Mouse (Mus musculus) T-helper 17 cell (primary cell): ENCODE data around the gene Fntb.

Experiments
- in situ Hi-C, 2 experiments: fragments of 300-600 bp; cut with MboI, MseI; formaldehyde crosslinking; loops; 1 replicate in 1 of 2; 2 replicates in 1 of 2; pipeline ENCODE4 v1.15.1; 2025; ENCODE audit warnings: high pct_unique_total_duplicates in 2 of 2

Gene Fntb

DNA sequence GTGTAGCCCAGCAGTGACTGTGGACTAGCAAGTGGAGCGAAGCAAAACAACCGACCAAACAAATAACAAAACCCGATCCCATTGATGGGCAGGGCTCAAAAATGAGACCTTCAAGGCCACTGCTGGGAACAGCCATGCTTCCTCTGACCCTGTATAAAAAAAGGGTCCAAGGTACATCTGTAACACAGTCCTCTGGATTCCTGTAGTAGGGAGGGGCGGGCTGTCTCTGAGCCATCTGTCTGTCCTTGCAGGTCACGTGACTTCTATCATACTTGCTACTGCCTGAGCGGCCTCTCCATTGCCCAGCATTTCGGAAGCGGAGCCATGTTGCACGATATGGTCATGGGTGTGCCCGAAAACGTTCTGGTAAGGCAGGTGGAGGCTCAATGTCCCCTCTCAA lies 150.8 kb downstream of the Fntb start:
- in situ Hi-C loops = no loop called here

DNA sequence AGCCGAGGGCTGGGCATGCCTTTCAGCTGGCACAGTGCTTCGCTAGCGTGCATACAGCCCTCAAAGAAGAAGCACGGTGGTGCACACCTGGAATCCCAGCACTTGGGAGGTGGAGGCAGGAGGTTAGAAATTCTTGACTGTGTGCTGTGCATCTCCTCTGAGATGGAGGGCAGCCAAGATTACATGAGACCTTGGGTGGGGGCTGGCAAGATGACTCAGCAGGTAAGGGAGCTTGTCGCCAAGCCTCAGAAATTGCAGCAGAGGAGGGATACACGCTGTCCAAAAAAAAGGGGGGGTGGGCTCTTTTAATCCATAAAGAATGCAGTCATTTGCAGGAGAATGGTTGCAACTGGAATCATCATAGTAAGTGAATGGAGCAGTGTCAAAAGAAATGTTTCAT lies 152.7 kb downstream of the Fntb start:
- in situ Hi-C loops = no loop called here

DNA sequence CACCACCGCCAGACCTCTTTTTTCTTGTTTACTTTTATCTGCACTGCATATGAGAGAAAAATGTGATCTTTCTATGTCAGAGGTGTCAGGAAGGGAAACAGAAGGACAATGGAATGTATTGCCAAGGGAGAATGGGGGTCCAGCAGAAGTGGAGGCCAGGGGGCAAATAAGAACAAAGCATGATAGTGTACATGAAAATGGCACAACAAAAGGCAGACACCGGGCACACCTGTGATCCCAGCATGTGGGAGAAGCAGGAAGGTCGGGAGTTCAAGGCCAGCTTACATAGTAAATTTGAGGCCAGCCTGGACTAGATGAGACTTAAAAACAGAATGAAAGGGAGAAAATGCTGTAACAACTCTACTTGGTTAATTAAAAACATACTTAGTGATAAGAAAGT lies 153.5 kb downstream of the Fntb start:
- in situ Hi-C loops = no loop called here

DNA sequence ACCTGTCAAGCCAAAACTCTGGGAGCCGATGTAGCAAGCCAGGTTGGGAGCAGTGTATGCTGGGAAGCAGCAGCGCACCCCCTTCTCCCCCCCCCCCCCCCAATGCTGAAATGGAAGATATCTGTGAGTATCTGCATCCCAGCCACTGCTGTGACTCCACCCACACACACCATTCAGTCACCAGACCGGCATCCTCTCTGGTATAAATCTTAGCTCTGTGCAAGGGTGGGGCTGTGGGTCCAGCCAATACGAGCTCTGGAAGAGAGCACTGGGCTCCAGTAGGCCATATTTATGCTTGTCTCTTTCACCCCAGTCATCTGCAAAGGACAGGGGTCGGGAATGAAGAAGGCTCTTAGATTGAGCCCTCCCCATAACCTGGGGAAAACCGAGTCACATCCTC lies 155.0 kb downstream of the Fntb start:
- in situ Hi-C loops = no loop called here

DNA sequence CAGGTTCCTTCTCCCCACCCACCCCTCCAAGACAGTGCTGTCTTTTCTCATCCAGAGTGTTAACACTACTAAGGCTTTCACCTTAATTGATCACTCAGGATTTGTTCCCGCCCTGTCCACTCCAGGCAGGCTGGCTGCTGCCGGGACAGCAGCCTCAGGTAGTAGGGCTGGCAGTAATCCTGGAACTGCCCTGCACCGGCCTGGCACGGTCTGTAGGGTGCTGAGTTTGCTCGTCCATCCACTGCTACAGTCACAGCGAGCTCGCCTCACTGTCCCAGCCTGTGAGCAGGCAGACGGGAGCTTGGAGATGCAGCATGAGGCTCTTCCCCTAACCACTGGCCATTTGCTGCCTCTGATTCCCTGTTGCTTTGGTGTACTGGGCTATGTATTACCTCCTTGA lies 155.6 kb downstream of the Fntb start:
- in situ Hi-C loops = no loop called here

DNA sequence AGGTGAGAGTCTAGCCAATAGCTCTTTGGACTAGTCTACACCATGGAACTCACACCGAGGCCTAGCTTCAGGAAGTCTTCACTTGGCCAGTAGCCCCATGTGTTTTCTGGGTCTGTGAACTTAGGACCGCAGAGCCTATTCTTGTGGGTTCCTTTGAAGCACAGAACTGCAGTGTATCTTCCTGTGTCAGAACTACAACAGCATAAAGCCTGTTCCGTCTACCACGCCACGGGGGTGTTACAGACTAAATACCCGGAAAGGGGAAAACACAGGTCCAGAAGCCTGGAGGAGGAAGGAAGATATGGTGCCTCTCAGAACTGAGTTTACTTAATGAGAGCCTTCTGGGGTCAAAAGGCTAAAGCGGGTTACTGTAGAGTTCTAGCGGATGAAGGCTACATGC lies 157.7 kb downstream of the Fntb start:
- in situ Hi-C loops = no loop called here

DNA sequence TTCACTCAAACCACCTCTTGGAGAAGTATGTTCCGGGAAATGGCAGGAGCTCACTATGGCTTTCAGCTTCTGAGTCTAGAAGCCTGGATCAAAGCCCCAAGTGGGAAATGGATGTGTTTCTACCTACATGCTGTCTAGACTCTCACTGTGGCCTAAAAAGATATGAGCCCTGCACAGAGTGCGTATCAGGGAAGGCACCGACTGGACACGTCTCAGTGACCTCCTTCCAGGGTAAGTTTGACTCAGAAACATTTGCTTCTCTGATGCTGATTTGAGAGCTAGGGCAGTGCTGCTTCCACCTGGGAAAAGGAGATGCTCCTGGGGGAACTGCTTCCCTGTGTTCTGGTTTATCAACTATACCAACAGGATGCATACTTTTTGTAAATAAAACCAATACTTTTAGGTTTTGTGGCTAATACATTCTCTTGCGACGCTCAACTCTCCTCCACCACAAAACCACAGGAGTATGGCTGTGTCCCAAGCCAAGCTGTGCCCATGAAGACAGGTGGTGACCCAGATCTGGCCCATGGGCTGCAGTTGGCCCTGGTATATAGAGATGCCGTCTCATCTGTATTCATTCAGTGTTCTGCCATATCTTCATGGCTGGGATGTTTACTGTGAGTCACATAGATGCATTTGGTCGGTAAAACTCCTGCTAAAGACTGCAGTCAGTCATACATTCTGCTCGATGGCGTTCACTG lies 159.7 kb downstream of the Fntb start:
- in situ Hi-C loops = no loop called here

DNA sequence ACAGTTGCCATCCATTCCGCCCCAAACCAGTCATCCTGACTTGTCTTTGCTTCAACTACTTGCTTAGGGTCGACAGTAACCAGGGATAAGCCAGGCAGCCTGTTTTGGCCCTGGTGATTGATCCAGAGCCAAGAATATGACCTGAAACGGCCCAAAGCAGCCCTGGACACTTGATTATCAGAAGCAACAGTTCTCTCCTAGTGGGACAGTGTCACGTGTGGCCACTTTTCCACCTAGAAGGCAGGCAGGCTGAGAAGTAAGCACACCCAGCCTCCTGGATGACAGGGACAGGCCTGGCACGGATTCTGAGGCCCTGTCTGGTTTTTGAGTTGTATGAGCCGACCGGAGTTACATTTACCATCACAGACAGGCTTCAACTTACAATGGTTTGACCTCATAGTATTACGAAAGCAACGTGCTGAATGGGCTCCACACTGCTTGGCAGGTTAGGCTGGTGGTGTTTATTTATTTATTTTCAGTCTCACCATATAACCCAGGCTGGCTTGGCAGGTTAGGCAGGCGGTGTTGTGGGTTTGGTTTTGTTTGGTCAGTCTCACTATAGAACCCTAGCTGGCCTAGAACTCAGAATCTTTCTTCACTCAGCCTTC lies 161.1 kb downstream of the Fntb start:
- in situ Hi-C loops = no loop called here

DNA sequence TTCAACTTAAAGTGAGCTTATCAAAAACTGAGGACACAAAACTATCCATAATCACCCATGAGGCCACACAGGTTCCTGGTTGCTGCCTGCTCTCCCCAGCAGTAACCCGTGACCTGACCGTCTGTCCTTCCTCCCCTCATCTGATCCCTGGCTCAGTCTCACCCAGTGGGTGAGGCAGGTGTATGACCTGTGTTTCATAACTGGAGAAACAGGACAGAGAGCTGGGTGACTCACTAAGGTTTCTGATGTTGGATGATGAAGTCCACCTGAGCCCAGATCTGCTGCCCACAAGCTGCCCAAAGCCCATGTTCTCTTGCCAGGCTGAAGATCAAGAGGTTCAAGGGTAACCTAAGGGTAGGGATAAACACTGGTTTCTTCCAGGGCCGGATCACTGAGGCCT lies 161.6 kb downstream of the Fntb start:
- in situ Hi-C loops = no loop called here

DNA sequence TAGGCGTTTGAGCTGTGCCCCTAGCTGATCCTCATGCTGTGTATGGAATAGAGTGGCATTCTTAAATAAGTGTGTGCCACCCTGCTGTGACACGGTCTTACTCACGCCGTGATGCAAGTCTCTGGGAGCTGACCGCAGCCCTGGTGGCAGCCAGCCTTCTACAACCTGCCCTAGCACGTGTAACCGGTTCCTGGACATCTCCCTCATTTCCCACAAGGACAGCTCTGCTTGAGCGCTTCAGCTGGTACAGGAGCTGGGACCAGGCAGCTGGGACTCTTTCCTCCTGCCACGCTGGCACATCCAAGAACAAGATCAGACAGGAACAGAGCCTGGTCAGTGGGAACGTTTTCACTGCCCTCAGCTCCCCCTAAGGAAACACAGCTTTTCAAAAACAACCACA lies 162.2 kb downstream of the Fntb start:
- in situ Hi-C loops = no loop called here

DNA sequence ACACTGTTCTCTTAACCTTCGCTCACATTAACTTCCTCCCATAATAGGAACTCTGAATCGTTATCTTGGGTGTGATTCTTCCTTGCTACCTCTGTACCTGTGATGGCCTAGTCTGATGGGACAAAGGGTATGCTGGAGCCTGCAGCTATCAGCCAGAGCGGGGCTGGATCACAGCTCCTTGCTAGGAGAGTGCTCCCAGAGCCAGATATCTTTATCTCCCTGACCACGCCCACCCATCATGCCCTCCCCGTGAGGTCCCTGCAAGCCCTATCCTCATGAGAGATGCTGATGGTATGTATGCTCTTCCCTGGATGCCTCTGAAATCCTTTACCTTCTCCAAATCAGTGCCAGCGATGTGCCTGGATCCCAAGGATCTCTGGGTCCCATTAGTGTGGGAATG lies 164.8 kb downstream of the Fntb start:
- in situ Hi-C loops = no loop called here

DNA sequence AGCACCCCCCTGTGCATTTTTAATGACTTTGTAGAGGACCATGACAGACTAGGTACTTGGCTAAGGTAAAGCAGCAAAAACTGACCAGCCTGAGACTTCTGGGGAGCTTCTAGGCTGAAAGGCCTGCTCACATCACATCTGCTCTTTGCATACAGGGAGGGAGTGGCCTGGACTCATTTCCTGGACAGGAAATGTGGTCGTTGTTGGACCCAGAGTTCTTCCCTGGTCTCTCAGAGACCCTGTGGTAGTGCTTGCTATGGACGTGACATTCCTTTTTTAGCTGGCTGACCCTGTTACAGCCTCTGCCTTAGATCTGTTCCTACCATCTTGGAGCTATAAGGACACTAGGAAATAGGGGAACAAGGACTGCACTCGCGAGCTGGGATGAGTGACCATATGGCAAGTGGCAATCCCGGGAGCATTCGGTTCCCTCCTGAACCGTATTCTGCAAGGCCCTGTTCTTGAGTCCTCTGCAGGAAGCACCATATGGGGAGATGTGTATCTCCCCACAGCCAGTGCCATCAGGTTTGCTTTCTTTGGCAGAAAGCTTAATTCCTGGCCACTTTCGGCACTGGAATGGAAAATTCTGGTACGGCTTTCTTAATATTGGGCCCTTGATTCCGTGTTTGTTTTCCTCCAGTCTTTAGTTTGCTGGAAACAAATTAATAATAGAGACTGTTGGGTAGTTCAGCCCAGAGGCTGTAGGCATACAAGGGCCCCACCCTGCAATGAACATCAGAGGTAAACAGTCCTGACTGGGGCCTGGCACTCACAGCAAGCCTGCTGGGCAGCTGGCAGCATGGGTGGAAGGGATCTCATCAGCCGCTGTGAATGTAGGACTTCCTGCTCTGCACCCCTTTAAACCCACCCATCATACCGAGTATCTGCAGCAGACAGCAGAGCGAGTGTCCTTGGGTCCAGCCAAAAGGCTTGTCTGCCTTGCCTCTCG lies 166.6 kb downstream of the Fntb start:
- in situ Hi-C loops = no loop called here

DNA sequence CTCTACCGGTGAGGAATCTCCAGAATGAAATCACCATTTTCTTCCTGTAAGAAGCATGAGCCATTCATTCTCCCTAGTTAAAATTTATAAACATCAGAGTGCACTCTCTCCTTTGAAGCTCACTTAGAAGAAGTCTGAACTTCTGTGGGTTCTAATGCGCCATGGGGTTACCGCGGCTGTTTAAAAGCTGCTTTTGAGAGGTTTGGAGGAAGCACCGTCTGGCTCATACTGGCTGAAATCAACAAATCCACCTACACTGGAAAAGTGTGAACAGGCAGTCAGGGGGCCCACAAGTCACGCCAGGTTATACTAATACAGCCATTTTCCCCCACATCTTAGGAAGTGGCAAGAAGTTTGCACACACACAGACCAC lies 167.3 kb downstream of the Fntb start:
- in situ Hi-C loops = no loop called here

DNA sequence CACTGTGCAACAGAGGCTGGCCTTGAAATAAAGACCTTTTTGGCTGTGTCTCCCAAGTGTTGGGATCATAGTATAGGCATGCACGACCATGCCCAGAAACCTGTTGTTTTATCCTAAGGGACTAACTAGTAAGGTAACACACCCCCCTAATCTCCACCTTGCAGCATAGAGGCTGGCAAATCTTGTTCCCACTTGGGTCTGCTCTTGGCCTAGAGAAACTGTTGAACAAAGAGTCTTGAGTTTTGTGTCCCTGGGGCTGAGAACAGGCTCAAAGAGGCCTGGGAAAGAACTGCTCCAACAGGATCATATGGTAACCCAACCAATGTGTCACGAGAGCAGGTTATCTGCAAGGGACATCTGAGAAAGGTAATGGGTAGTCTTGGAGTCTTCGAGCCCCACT lies 169.0 kb downstream of the Fntb start:
- in situ Hi-C loops = no loop called here

DNA sequence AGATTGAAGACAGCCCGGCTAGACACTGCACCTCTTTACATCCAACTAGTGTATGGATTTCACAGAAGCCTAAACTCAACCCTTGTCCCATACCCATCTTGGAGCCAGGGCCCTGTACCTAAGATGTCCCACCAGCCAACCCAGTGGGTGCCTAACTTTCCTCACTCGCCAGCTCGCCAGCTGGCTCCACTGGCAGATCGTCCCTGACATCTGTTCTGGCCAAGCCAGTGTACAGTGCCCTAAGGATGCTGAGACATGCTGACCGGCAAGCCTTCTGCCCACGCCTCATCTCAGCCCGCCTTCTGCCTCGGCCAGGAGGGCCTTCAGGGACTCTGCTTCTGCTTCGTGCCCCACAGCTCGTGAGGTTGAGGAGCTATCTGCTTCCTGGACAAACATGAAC lies 170.8 kb downstream of the Fntb start:
- in situ Hi-C loops = no loop called here

DNA sequence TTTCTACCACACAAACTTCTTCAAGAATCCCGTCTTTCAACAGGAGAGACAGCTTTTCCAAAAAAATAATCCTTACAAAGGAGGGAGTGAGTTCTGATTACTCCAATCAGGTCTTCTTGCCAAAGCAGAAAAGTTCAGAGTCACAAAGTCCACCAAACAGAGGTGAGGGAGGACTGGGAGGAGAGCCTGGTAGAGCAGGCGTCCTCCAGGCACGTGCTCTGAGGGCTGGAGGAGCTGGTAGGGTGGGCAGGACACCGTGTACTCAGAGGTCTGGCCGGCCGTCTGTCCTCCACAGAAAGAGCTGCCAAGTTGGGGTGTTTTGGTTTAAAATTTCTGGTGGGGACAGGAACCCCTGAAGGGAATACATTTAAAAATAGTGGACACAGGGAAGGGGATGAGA lies 172.6 kb downstream of the Fntb start:
- in situ Hi-C loops = no loop called here

DNA sequence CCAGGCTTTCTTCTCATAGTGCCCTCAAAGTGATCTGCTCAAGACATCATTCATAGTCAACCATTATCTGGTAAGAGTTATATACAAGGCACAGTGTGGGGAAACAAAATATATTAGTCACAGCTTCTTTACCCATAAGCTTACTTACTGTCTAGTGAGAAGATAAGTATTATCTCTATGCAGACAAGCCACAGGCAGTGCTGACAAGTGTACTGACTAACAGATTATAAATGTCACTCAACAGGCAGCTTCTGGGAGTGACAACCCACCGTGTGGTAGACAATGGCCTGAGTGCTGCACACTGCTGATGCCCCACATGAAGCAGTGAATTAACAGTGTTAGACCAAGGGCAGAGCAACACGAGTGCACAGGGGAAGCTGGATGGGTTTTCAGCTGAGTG lies 176.1 kb downstream of the Fntb start:
- in situ Hi-C loops = loop anchor here in 1 of 2 experiments (10.0 kb wide), 1 partner anchor 1923 kb away; the partner anchor contains the start of genes Atp6v1d and Eif2s1

DNA sequence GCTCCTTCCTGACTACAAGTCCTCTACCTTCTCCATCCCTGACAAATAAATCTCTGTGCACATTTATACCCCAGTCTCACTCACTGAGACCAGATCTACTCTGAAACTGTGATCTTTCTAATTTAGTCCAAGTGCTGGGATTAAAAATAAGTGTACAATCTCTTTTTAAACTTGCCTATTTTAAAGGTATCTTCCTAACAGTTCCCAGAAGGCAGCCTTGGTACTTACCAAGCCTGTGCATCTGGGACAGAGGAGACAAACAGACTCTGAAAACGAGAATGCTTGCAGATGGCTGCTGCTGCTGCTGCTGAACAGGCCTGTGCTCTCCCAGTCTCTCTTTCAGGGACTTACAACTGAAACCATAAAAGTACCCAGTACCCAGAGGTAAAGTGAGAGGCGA lies 177.1 kb downstream of the Fntb start:
- in situ Hi-C loops = loop anchor here in 1 of 2 experiments (10.0 kb wide), 1 partner anchor 1922 kb away; the partner anchor contains the start of genes Atp6v1d and Eif2s1

DNA sequence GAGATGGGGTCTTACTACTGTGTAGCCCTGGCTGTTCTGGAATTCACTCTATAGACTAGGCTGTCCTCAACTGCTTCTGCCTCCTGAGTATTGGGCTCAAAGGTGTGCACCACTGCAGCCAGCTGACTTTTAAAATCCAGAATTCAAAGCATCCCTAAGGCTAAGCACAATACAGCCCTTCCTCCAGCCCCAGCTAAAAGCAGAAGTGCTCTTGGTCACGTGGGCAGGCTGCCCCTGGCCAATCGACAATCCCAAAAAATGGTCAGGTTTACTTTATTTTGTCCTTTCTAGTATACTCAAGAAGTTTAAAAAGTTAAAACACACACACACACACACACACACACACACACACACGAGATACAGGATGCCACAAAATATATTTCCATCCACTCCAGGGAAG lies 177.7 kb downstream of the Fntb start:
- in situ Hi-C loops = loop anchor here in 1 of 2 experiments (10.0 kb wide), 1 partner anchor 1922 kb away; the partner anchor contains the start of genes Atp6v1d and Eif2s1

DNA sequence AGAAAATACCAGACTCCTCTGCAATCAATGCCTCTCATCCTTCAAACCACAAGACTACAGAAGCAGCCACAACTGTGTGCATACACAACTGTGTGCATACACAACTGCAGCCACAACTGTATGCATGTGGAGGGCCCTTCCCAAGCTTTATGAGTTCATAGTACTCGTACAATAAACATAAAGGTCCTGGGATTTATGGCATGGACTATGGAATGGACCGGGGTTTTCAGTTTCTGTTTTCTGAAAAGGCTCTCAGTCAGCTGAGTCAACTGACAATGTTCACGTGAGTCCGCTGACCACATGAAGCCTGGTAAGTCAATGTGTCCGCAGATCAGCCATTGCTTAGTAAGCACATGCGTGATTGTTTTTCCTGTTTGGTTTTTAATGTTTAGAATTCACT lies 178.1 kb downstream of the Fntb start:
- in situ Hi-C loops = loop anchor here in 1 of 2 experiments (10.0 kb wide), 1 partner anchor 1921 kb away; the partner anchor contains the start of genes Atp6v1d and Eif2s1

DNA sequence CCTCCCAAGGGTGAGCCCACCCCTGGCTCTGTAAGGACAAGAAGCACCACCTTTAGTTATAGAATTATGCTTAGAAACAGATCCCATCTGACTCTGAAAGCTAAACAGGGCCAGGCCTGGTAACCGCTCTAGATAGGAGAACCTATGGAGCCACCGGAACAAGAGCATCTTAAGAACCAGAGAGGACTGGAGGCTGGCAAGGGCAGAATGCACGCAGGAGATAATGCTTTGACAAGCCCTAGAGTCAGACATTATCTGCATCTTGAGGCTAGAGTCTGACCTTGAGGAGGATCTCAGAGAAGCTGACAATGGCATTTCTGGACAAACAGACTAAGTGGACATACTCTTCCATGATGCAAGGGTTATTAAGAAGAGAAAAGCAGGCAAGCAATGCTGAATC lies 182.1 kb downstream of the Fntb start:
- in situ Hi-C loops = loop anchor here in 1 of 2 experiments (10.0 kb wide), 1 partner anchor 1917 kb away; the partner anchor contains the start of genes Atp6v1d and Eif2s1

DNA sequence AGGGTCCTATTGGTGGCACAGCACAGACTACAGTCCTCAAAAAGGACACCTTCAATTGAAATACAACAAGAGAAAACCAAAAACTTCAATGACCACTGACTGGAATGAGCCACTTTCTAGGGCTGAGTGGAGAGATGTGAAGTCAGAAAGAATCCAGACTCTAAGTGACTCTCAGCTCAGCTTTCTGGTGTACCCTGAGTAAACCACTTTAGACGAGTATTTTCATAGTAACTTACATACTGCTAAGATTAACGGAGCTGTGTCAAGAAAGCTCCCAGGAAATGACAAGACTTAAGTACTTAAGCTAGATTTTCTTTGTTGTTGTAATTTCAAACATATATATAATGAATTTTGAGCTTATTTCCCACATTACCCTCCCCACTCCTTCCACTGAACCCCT lies 182.8 kb downstream of the Fntb start:
- in situ Hi-C loops = loop anchor here in 1 of 2 experiments (10.0 kb wide), 1 partner anchor 1917 kb away; the partner anchor contains the start of genes Atp6v1d and Eif2s1
